Mouse (Mus musculus) neural tube, embryonic 14.5 days (tissue): ENCODE measurements at regions not wholly inside any gene's neighbourhood (a gene's known extent, or its start where the extent isn't known, plus 50 kb on each side); places are given as distances from the start of the nearest gene placed in this dataset.

Experiments
- ATAC-seq: fragments of 200-750 bp; cut with Nextera tagmentation; 2 replicates; pipeline ENCODE4 v1.8.0; 2017; ENCODE audit warnings: low read depth, mild to moderate bottlenecking, moderate TSS enrichment, moderate library complexity
- H3K27ac ChIP-seq: fragments of 300-500 bp; sonication (generic); 2 replicates; pipeline ENCODE4 v1.5.1; 2014; ENCODE audit warnings: low read depth, mild to moderate bottlenecking, control low read depth, low read length, moderate library complexity, mixed read lengths
- H3K27me3 ChIP-seq: fragments of 300-500 bp; sonication (generic); 2 replicates; pipeline ENCODE4 v1.6.1; 2014; ENCODE audit warnings: low read length; ENCODE audit not compliant: control insufficient read depth, insufficient read depth
- H3K36me3 ChIP-seq: fragments of 300-500 bp; sonication (generic); 2 replicates; pipeline ENCODE4 v1.6.1; 2014; ENCODE audit warnings: low read length, mixed read lengths; ENCODE audit not compliant: control insufficient read depth, insufficient read depth
- H3K4me1 ChIP-seq: fragments of 300-500 bp; sonication (generic); 2 replicates; pipeline ENCODE4 v1.6.1; 2014; ENCODE audit warnings: low read length; ENCODE audit not compliant: control insufficient read depth, insufficient read depth
- H3K4me2 ChIP-seq: fragments of 300-500 bp; sonication (generic); 2 replicates; pipeline ENCODE4 v1.6.1; 2014; ENCODE audit warnings: mild to moderate bottlenecking, low read depth, low read length, control low read depth
- H3K4me3 ChIP-seq: fragments of 300-500 bp; sonication (generic); 2 replicates; pipeline ENCODE4 v1.5.1; 2014; ENCODE audit warnings: low read depth, low read length, control low read depth, mixed read lengths
- H3K9ac ChIP-seq: fragments of 300-500 bp; sonication (generic); replicated peaks from 2 replicates; pipeline ENCODE4 v1.6.1; 2014; ENCODE audit warnings: low read depth, mild to moderate bottlenecking, control low read depth, low read length, mixed read lengths
- H3K9me3 ChIP-seq: fragments of 300-500 bp; sonication (generic); 2 replicates; pipeline ENCODE4 v1.6.1; 2016; ENCODE audit warnings: low read length; ENCODE audit not compliant: control insufficient read depth
- WGBS: fragments of 180-500 bp; shearing (Covaris S2); extraction: QIAGEN DNeasy Blood & Tissue Kit; methylation state at CpG from one replicate; pipeline ENCODE4 v1.1.7; 2014; 5-methylcytosine and 5-hydroxymethylcytosine counted together

- H3K36me3 ChIP-seq, result no peaks in the 10 kb centered on the region
- no peak overlapping the region for H3K27ac ChIP-seq
- H3K4me2 ChIP-seq, result no peak overlapping the region
- no peak overlapping the region for H3K4me3 ChIP-seq
- 40% methylated on average over 2 of the region's 2 CpGs for WGBS
- H3K27me3 ChIP-seq, result no peaks in the 10 kb centered on the region
- no peak for ATAC-seq
- no peaks in the 10 kb centered on the region for H3K9me3 ChIP-seq
- H3K9ac ChIP-seq, result no peak overlapping the region
- H3K4me1 ChIP-seq, result no peaks in the 10 kb centered on the region
Measured at GRCm38 (mm10) chr7:36352761-36353160, 345.2 kb upstream of the Tshz3 start.

- Histone ChIP-seq H3K9me3 (no peaks in the 10 kb centered on the region), H3K36me3 (no peaks in the 10 kb centered on the region), H3K4me1 (no peaks in the 10 kb centered on the region), H3K4me2 (no peak overlapping the region), H3K27ac (no peak overlapping the region), H3K27me3 (no peaks in the 10 kb centered on the region), H3K9ac (no peak overlapping the region), H3K4me3 (no peak overlapping the region)
- WGBS, result 78% methylated on average over 4 of the region's 4 CpGs
- ATAC-seq, result no peak
Measured at GRCm38 (mm10) chr7:36350616-36351015, 347.3 kb upstream of the Tshz3 start.

GRCm38 (mm10) chr7:36348195-36348594 is 349.7 kb upstream of the Tshz3 start:
- Histone ChIP-seq H3K27ac (no peak overlapping the region), H3K4me1 (no peaks in the 10 kb centered on the region), H3K4me3 (no peak overlapping the region), H3K9ac (no peak overlapping the region), H3K4me2 (no peak overlapping the region), H3K27me3 (no peaks in the 10 kb centered on the region), H3K9me3 (no peaks in the 10 kb centered on the region), H3K36me3 (no peaks in the 10 kb centered on the region)
- WGBS, result 78% methylated on average over 8 of the region's 8 CpGs
- ATAC-seq, result no peak

DNA sequence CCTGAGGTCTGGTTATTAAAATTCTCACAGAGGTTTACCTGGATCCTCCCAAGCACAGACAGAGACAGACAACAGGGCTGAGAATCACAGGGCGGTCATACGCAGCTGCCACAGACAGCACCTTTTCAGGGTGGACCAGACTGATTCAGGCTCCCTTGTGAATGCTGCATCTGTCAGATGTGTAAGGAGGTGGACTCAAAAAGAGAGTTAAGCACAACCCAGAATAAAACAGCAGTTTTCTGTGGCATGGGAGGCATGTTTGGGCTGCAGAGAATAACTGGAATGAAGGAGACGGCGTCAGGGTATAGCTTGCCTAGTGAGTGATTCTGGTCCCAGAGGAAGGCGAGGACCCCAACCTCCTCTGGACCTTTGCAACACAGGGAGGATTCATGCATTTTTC is 363.1 kb upstream of the Tshz3 start:
- WGBS, result 89% methylated on average over 5 of the region's 5 CpGs
- ATAC-seq, result no peak
- Histone ChIP-seq H3K36me3 (no peaks in the 10 kb centered on the region), H3K4me3 (no peak overlapping the region), H3K4me2 (no peak overlapping the region), H3K4me1 (0 out of 2 replicates have a peak, but pooled peaks cover 3% of the 10 kb centered on the region), H3K9me3 (no peaks in the 10 kb centered on the region), H3K9ac (no peak overlapping the region), H3K27me3 (no peaks in the 10 kb centered on the region), H3K27ac (no peak overlapping the region)

DNA sequence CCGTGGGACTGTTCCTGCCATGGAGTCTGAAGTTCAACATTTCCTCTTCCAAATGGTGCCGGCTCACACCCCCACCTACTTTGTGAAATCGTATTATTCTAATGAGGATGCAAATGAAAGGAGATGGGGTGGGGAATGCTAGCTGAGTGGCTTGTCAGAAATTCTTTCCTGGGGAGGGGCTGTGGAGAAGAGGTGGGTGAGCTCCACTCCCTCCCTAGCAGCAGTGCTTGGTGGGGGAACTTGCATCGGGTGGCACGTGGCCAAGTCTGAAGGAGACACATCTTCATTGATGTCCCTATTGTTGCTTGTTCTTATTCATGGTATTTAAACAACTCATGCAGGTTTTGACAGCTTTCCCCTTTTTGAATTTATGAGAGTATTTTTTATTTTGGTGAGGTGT is 363.8 kb upstream of the Tshz3 start:
- Histone ChIP-seq H3K36me3 (no peaks in the 10 kb centered on the region), H3K9ac (no peak overlapping the region), H3K4me2 (no peak overlapping the region), H3K9me3 (no peaks in the 10 kb centered on the region), H3K27me3 (no peaks in the 10 kb centered on the region), H3K4me3 (no peak overlapping the region), H3K27ac (no peak overlapping the region), H3K4me1 (0 out of 2 replicates have a peak, but pooled peaks cover 3% of the 10 kb centered on the region)
- 55% methylated on average over 5 of the region's 5 CpGs for WGBS
- ATAC-seq, result no peak

GRCm38 (mm10) chr7:36332633-36333032 is 365.3 kb upstream of the Tshz3 start:
- 77% methylated on average over 7 of the region's 7 CpGs for WGBS
- ATAC-seq, result no peak
- no peaks in the 10 kb centered on the region for H3K27me3 ChIP-seq

DNA sequence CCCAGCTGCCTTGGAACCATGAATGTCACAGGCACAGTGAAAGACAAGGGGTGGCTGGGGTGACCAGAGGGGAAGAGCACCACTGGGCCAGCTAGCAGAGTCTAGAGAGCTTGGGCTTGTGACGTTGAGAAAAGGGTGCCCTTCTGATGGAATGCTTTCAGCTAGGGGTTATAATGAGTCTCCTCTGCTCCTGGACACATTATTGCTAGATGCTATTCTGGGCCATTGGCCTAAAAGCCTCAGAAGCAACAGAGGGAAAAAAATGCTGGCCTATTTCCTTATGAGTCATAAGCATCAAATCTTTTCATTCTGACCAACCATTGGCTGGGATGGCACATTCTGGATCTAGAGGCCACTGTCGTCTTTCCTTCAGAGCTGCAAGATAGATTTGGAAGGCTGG is 369.8 kb upstream of the Tshz3 start:
- H3K9me3 ChIP-seq, result no peaks in the 10 kb centered on the region
- WGBS, result 82% methylated on average over 2 of the region's 2 CpGs
- H3K36me3 ChIP-seq, result no peaks in the 10 kb centered on the region
- no peak overlapping the region for H3K4me3 ChIP-seq
- no peak overlapping the region for H3K27ac ChIP-seq
- H3K4me2 ChIP-seq, result no peak overlapping the region
- 0 out of 2 replicates have a peak, but pooled peaks cover 3% of the 10 kb centered on the region for H3K4me1 ChIP-seq
- no peaks in the 10 kb centered on the region for H3K27me3 ChIP-seq
- no peak for ATAC-seq
- no peak overlapping the region for H3K9ac ChIP-seq

More at GRCm38 (mm10) chr7:36332633-36333032, 365.3 kb upstream of the Tshz3 start:
- Histone ChIP-seq H3K36me3 (no peaks in the 10 kb centered on the region), H3K9ac (no peak overlapping the region), H3K4me3 (no peak overlapping the region), H3K4me1 (0 out of 2 replicates have a peak, but pooled peaks cover 3% of the 10 kb centered on the region), H3K4me2 (no peak overlapping the region), H3K27ac (no peak overlapping the region), H3K9me3 (no peaks in the 10 kb centered on the region)

GRCm38 (mm10) chr7:36324035-36324434 is 373.9 kb upstream of the Tshz3 start:
- Histone ChIP-seq H3K4me2 (no peak overlapping the region), H3K27me3 (no peaks in the 10 kb centered on the region), H3K9ac (no peak overlapping the region), H3K27ac (no peak overlapping the region), H3K9me3 (no peaks in the 10 kb centered on the region), H3K4me3 (no peak overlapping the region), H3K36me3 (no peaks in the 10 kb centered on the region), H3K4me1 (no peaks in the 10 kb centered on the region)
- WGBS, result 94% methylated on average over 1 of the region's 1 CpGs
- no peak for ATAC-seq

GRCm38 (mm10) chr7:36322181-36322580 is 375.7 kb upstream of the Tshz3 start:
- H3K4me2 ChIP-seq, result no peak overlapping the region
- H3K9ac ChIP-seq, result no peak overlapping the region
- H3K27ac ChIP-seq, result no peak overlapping the region
- no peaks in the 10 kb centered on the region for H3K36me3 ChIP-seq
- WGBS, result 79% methylated on average over 4 of the region's 4 CpGs
- ATAC-seq, result no peak
- H3K9me3 ChIP-seq, result no peaks in the 10 kb centered on the region
- H3K4me3 ChIP-seq, result no peak overlapping the region
- no peaks in the 10 kb centered on the region for H3K4me1 ChIP-seq
- H3K27me3 ChIP-seq, result no peaks in the 10 kb centered on the region
